Mouse (Mus musculus) kidney, adult 2 months (tissue): ENCODE data around the gene Efcab2. TPM values are rescaled to one million over a fixed set of nuclear protein-coding genes. Genes with fewer than 3 reads are reported as not detected.

Experiments used
- DNase-seq: peaks from one replicate; pipeline ENCODE4 v3.0.0; 2021
- H3K27ac ChIP-seq: fragments of 200-500 bp; 2 replicates; pipeline ENCODE4 v1.5.1; 2012; ENCODE audit warnings: low read depth, low read length, control low read depth, inconsistent platforms; ENCODE audit not compliant: insufficient read depth
- H3K27me3 ChIP-seq: fragments of 200-500 bp; replicated peaks from 2 replicates; pipeline ENCODE4 v1.6.1; 2012; ENCODE audit warnings: mild to moderate bottlenecking, moderate library complexity, low read length, inconsistent platforms; ENCODE audit not compliant: control insufficient read depth, insufficient read depth
- H3K36me3 ChIP-seq: fragments of 200-500 bp; 2 replicates; pipeline ENCODE4 v1.6.1; 2012; ENCODE audit warnings: mild to moderate bottlenecking, moderate library complexity, low read length, inconsistent platforms; ENCODE audit not compliant: control insufficient read depth, insufficient read depth
- H3K4me1 ChIP-seq: fragments of 200-500 bp; 2 replicates; pipeline ENCODE4 v1.6.1; 2011; ENCODE audit warnings: low read length; ENCODE audit not compliant: control insufficient read depth, insufficient read depth
- H3K4me3 ChIP-seq: fragments of 200-500 bp; 2 replicates; pipeline ENCODE4 v1.5.1; 2011; ENCODE audit warnings: mild to moderate bottlenecking, low read depth, low read length, control low read depth; ENCODE audit not compliant: insufficient read depth
- CTCF ChIP-seq: fragments of 200-500 bp; conservative IDR thresholded peaks from 2 replicates; pipeline ENCODE4 v1.5.1; 2011; ENCODE audit warnings: low read depth, mild to moderate bottlenecking, control low read depth, low read length, moderate library complexity, mixed read lengths; ENCODE audit not compliant: insufficient read depth, insufficient read length
- POLR2A ChIP-seq: fragments of 200-500 bp; IDR thresholded peaks from one replicate; pipeline ENCODE4 v1.6.1; 2011; ENCODE audit warnings: low read depth, low read length, control low read depth
- WGBS: fragments of 180-500 bp; shearing (Covaris S2); methylation state at CpG from one replicate; pipeline ENCODE4 v1.1.7; 2018; 5-methylcytosine and 5-hydroxymethylcytosine counted together
- polyA plus RNA-seq: library from polyadenylated mRNA; depleted of rRNA; stranded (reverse); fragments of >200 nt; gene quantifications from 2 replicates; pipeline ENCODE4 v1.2.3, GENCODE M21; 2012

Efcab2 gene
- polyA plus RNA-seq, 1 experiment: 1.6 TPM

- Histone ChIP-seq H3K27me3 (no peaks in the 10 kb centered on the region), H3K4me1 (peaks cover 6% of the 10 kb centered on the region), H3K36me3 (no peaks in the 10 kb centered on the region), H3K4me3 (no peak overlapping the region), H3K27ac (no peak overlapping the region)
- no peak for DNase-seq
- TF ChIP-seq CTCF (no peak), POLR2A (no peak)
- WGBS: 85% methylated on average over 2 of the region's 2 CpGs
Measured at GRCm38 (mm10) chr1:178419608-178420007, 13.7 kb downstream of the Efcab2 start.

- DNase-seq: no peak
- 93% methylated on average over 1 of the region's 1 CpGs for WGBS
- Histone ChIP-seq H3K36me3 (no peaks in the 10 kb centered on the region), H3K27me3 (no peaks in the 10 kb centered on the region), H3K27ac (no peak overlapping the region), H3K4me1 (peaks cover under 1% of the 10 kb centered on the region), H3K4me3 (no peak overlapping the region)
- TF ChIP-seq CTCF (no peak), POLR2A (no peak)
Measured at GRCm38 (mm10) chr1:178423662-178424061, 17.8 kb downstream of the Efcab2 start.

- H3K4me1 ChIP-seq: no peaks in the 10 kb centered on the region
- no peak for DNase-seq
- no peaks in the 10 kb centered on the region for H3K36me3 ChIP-seq
- WGBS: 91% methylated on average over 4 of the region's 4 CpGs
- no peak overlapping the region for H3K27ac ChIP-seq
- H3K27me3 ChIP-seq: no peaks in the 10 kb centered on the region
- no peak for TF ChIP-seq POLR2A
- no peak for TF ChIP-seq CTCF
- no peak overlapping the region for H3K4me3 ChIP-seq
Measured at GRCm38 (mm10) chr1:178431619-178432444, 25.9 kb downstream of the Efcab2 start.

- no peak overlapping the region for H3K4me3 ChIP-seq
- no peaks in the 10 kb centered on the region for H3K27me3 ChIP-seq
- WGBS: 88% methylated on average over 1 of the region's 1 CpGs
- TF ChIP-seq POLR2A: no peak
- TF ChIP-seq CTCF: no peak
- DNase-seq: no peak
- no peak overlapping the region for H3K27ac ChIP-seq
- no peaks in the 10 kb centered on the region for H3K4me1 ChIP-seq
- no peaks in the 10 kb centered on the region for H3K36me3 ChIP-seq
Measured at GRCm38 (mm10) chr1:178433619-178434018, 27.7 kb downstream of the Efcab2 start.

GRCm38 (mm10) chr1:178444407-178444806 lies 38.5 kb downstream of the Efcab2 start:
- 63% methylated on average over 3 of the region's 3 CpGs for WGBS
- DNase-seq: no peak
- H3K27me3 ChIP-seq: no peaks in the 10 kb centered on the region

GRCm38 (mm10) chr1:178447036-178447435 lies 41.2 kb downstream of the Efcab2 start:
- 0 out of 2 replicates have a peak, but pooled peaks cover 3% of the 10 kb centered on the region for H3K4me1 ChIP-seq
- H3K27ac ChIP-seq: no peak overlapping the region
- no peaks in the 10 kb centered on the region for H3K27me3 ChIP-seq
- no peaks in the 10 kb centered on the region; the same call in 1 of the 2 replicates for H3K36me3 ChIP-seq
- DNase-seq: no peak
- H3K4me3 ChIP-seq: no peak overlapping the region
- TF ChIP-seq POLR2A: no peak
- TF ChIP-seq CTCF: no peak
- WGBS: 95% methylated on average over 1 of the region's 1 CpGs

More at GRCm38 (mm10) chr1:178444407-178444806, 38.5 kb downstream of the Efcab2 start:
- TF ChIP-seq POLR2A (no peak), CTCF (no peak)
- Histone ChIP-seq H3K36me3 (no peaks in the 10 kb centered on the region; the same call in 1 of the 2 replicates), H3K27ac (no peak overlapping the region), H3K4me1 (0 out of 2 replicates have a peak, but pooled peaks cover 3% of the 10 kb centered on the region), H3K4me3 (no peak overlapping the region)

GRCm38 (mm10) chr1:178448271-178448744 lies 42.4 kb downstream of the Efcab2 start:
- no peak for DNase-seq
- H3K4me1 ChIP-seq: 0 out of 2 replicates have a peak, but pooled peaks cover 3% of the 10 kb centered on the region
- no peak for TF ChIP-seq CTCF
- TF ChIP-seq POLR2A: no peak
- 66% methylated on average over 6 of the region's 6 CpGs for WGBS
- no peak overlapping the region for H3K27ac ChIP-seq
- H3K4me3 ChIP-seq: no peak overlapping the region
- H3K27me3 ChIP-seq: no peaks in the 10 kb centered on the region
- no peaks in the 10 kb centered on the region for H3K36me3 ChIP-seq
